Mouse (Mus musculus) heart, postnatal 0 days (tissue): ENCODE measurements around the gene Trh.

Experiments
- CTCF ChIP-seq: IDR thresholded peaks from 2 replicates; pipeline ENCODE4 v1.5.1; 2016; ENCODE audit warnings: antibody characterized with exemption, control low read depth, low read depth
- EP300 ChIP-seq: IDR thresholded peaks from 2 replicates; pipeline ENCODE4 v1.6.1; 2016; ENCODE audit warnings: antibody characterized with exemption, low read depth

- TF ChIP-seq CTCF = no peak
- no peak for TF ChIP-seq EP300
Observed at GRCm38 (mm10) chr6:92255346-92255745, 10.9 kb upstream of the Trh start.
